Mouse (Mus musculus): ENCODE data around the gene Amotl2. TPM values are rescaled to one million over a fixed set of nuclear protein-coding genes. Genes with fewer than 3 reads are reported as not detected.

Amotl2 gene
- total and polyA plus RNA-seq, 3 experiments: not detected

- TF ChIP-seq NRF1 (IDR thresholded peaks at IDR 0.05; ENCODE audit: insufficient read depth, low read depth, low read length, poor library complexity, severe bottlenecking): no peak
- TF ChIP-seq RAD21 (IDR thresholded peaks at IDR 0.05; ENCODE audit: low read depth, low read length): peak; percentile 40
- TF ChIP-seq TAL1 (IDR thresholded peaks at IDR 0.05; ENCODE audit: low read length): no peak
- TF ChIP-seq MEF2A (IDR thresholded peaks at IDR 0.05; ENCODE audit: extremely low read depth, insufficient replicate concordance, low read depth, low read length, poor library complexity, severe bottlenecking): no peak
Measured at GRCm38 (mm10) chr9:102713797-102714196, 2.7 kb upstream of the Amotl2 start (continued).

- Histone ChIP-seq H3K4me1 (ENCODE audit: control insufficient read depth in 1 of 2, insufficient read depth in 2 of 2, low read length in 2 of 2) (no peaks in the 10 kb centered on the region), H3K9me3 (replicated peaks; ENCODE audit: insufficient read depth, low read length) (no peaks in the 10 kb centered on the region), H3K4me3 (ENCODE audit: control insufficient read depth in 1 of 2, insufficient read depth in 1 of 2, low read depth in 2 of 2, low read length in 2 of 2) (no peak overlapping the region), H3K27ac (ENCODE audit: control insufficient read depth, low read depth, low read length) (no peak overlapping the region), H3K36me3 (ENCODE audit: control insufficient read depth in 1 of 2, insufficient read depth in 2 of 2, low read length in 2 of 2) (no peaks in the 10 kb centered on the region), H3K27me3 (ENCODE audit: control insufficient read depth in 1 of 2, insufficient read depth in 2 of 2, low read length in 2 of 2) (no peaks in the 10 kb centered on the region), H3K9ac (ENCODE audit: control insufficient read depth, low read depth, low read length, poor library complexity, severe bottlenecking) (no peak overlapping the region), H3K79me2 (ENCODE audit: control insufficient read depth, insufficient read depth, low read length, poor library complexity) (no peaks in the 10 kb centered on the region)
- DNase-seq (ENCODE audit: low read depth, low spot score): no peak
- no peak for TF ChIP-seq ETS1 (IDR thresholded peaks at IDR 0.05; ENCODE audit: low read depth, low read length)
- TF ChIP-seq GABPA (IDR thresholded peaks at IDR 0.05; ENCODE audit: low read depth, low read length): no peak
- TF ChIP-seq USF1 (IDR thresholded peaks at IDR 0.05; ENCODE audit: low read depth, low read length): no peak
- TF ChIP-seq MYC (IDR thresholded peaks at IDR 0.05; ENCODE audit: low read depth, low read length): no peak
- TF ChIP-seq KAT2A (conservative IDR thresholded peaks at IDR 0.05; ENCODE audit: low read depth, low read length): no peak
- TF ChIP-seq TBP (IDR thresholded peaks at IDR 0.05; ENCODE audit: low read depth, low read length): no peak
- no peak for TF ChIP-seq SIN3A (IDR thresholded peaks at IDR 0.05; ENCODE audit: low read length)
- TF ChIP-seq POLR2A (IDR thresholded peaks at IDR 0.05; ENCODE audit: control insufficient read depth in 1 of 2, insufficient read depth in 1 of 2, low read depth in 1 of 2, low read length in 2 of 2, poor library complexity in 1 of 2): no peak
- no peak for TF ChIP-seq MXI1 (IDR thresholded peaks at IDR 0.05; ENCODE audit: low read depth, low read length)
- no peak for TF ChIP-seq ZC3H11A (IDR thresholded peaks at IDR 0.05; ENCODE audit: low read depth, low read length)
- TF ChIP-seq JUND (IDR thresholded peaks at IDR 0.05; ENCODE audit: low read depth, low read length): no peak
- TF ChIP-seq CTCF (IDR thresholded peaks at IDR 0.05 in 2 of 3, conservative IDR thresholded peaks at IDR 0.05 in 1 of 3; ENCODE audit: control insufficient read depth in 1 of 3, insufficient read depth in 1 of 3, low read depth in 2 of 3, low read length in 3 of 3, poor library complexity in 1 of 3, severe bottlenecking in 1 of 3): no peak
- no peak for TF ChIP-seq POLR2AphosphoS2 (IDR thresholded peaks at IDR 0.05; ENCODE audit: low read length)
Measured at GRCm38 (mm10) chr9:102714893-102715505, 1.5 kb upstream of the Amotl2 start.

- Histone ChIP-seq H3K36me3 (ENCODE audit: control insufficient read depth in 1 of 2, insufficient read depth in 2 of 2, low read length in 2 of 2) (no peaks in the 10 kb centered on the region), H3K9me3 (replicated peaks; ENCODE audit: insufficient read depth, low read length) (no peaks in the 10 kb centered on the region), H3K27ac (ENCODE audit: control insufficient read depth, low read depth, low read length) (no peak overlapping the region), H3K27me3 (ENCODE audit: control insufficient read depth in 1 of 2, insufficient read depth in 2 of 2, low read length in 2 of 2) (no peaks in the 10 kb centered on the region), H3K4me1 (ENCODE audit: control insufficient read depth in 1 of 2, insufficient read depth in 2 of 2, low read length in 2 of 2) (no peaks in the 10 kb centered on the region), H3K9ac (ENCODE audit: control insufficient read depth, low read depth, low read length, poor library complexity, severe bottlenecking) (no peak overlapping the region), H3K4me3 (ENCODE audit: control insufficient read depth in 1 of 2, insufficient read depth in 1 of 2, low read depth in 2 of 2, low read length in 2 of 2) (no peak overlapping the region), H3K79me2 (ENCODE audit: control insufficient read depth, insufficient read depth, low read length, poor library complexity) (no peaks in the 10 kb centered on the region)
- TF ChIP-seq USF1 (IDR thresholded peaks at IDR 0.05; ENCODE audit: low read depth, low read length): no peak
- no peak for TF ChIP-seq MAFK (IDR thresholded peaks at IDR 0.05; ENCODE audit: borderline replicate concordance, low read depth, low read length)
- DNase-seq (ENCODE audit: low read depth, low spot score): no peak
Measured at GRCm38 (mm10) chr9:102715506-102715900, 969 bp upstream of the Amotl2 start.

Measured in MEL (cell line).